Comparison of ENCODE assay signal across 8 mouse cellular contexts in genomic region chr3:132868838-132869237, GRCm38 (mm10).
DNase-seq lines count a peak whose midpoint lies in the region.
"Had no signal": no experiment of that assay in that cellular context is flagged by ENCODE, and none has a peak within 500 bp of the region (broad histone marks: within the 10 kb centered on the region; RNA-seq: fewer than 3 reads in every experiment).

No protein-coding gene starts in this region.

- DNase-seq in kidney, adult 18-20 months = peak; percentile 57
- no peak for DNase-seq in kidney, adult 11 months
- DNase-seq in adrenal gland, postnatal 36 days = peak; percentile 23 to 55
- DNase-seq in heart, postnatal 14 days = peak; percentile 19 to 50
- peak; percentile 72 to 78 for DNase-seq in kidney, postnatal 4 days
- no peak for DNase-seq in adipocyte (ENCODE audit: low spot score)
- DNase-seq in spleen, postnatal 14 days (ENCODE audit: low spot score in 2 of 2) = no peak
- DNase-seq: thymus, postnatal 25 days had no signal

- intact Hi-C loops in heart, postnatal 14 days (cut with DNase I) = no loop called here

Comparison
In these comparisons a context has a peak if more than half of its experiments do, and no peak if none do; other contexts are left out.
1. DNase-seq: peak in kidney, adult 18-20 months (single experiment), adrenal gland, postnatal 36 days (2 of 2), heart, postnatal 14 days (2 of 2) and kidney, postnatal 4 days (2 of 2); none in kidney, adult 11 months (single experiment), adipocyte (single experiment) and spleen, postnatal 14 days (0 of 2).